Mouse (Mus musculus): ENCODE data around the gene Iqcn. TPM values are rescaled to one million over a fixed set of nuclear protein-coding genes. Genes with fewer than 3 reads are reported as not detected.

Gene Iqcn
- polyA plus RNA-seq, 1 experiment from 2014 or later: not detected

GRCm38 (mm10) chr8:70716521-70717400 lies 13.5 kb downstream of the Iqcn start:
- no peaks in the 10 kb centered on the region for H3K4me1 ChIP-seq (ENCODE audit: control insufficient read depth, insufficient read depth, low read length)
- no peak overlapping the region for H3K4me3 ChIP-seq (ENCODE audit: low read depth, low read length)
- H3K9me3 ChIP-seq (replicated peaks; ENCODE audit: control insufficient read depth, low read length, poor library complexity, severe bottlenecking): no peaks in the 10 kb centered on the region

GRCm38 (mm10) chr8:70718297-70718696 lies 15.0 kb downstream of the Iqcn start, which contains the start of gene Gm3336:
TSS of gene Gm3336 (plus strand) at chr8:70718543.
- Histone ChIP-seq H3K36me3 (ENCODE audit: control insufficient read depth, insufficient read depth, low read length) (no peaks in the 10 kb centered on the region), H3K4me3 (ENCODE audit: low read depth, low read length) (no peak within 1 kb of the TSS), H3K27me3 (ENCODE audit: control insufficient read depth, insufficient read depth, low read depth, low read length) (no peaks in the 10 kb centered on the region), H3K9ac (ENCODE audit: low read depth, low read length) (no peak within 1 kb of the TSS), H3K9me3 (replicated peaks; ENCODE audit: control insufficient read depth, low read length, poor library complexity, severe bottlenecking) (no peaks in the 10 kb centered on the region), H3K4me1 (ENCODE audit: control insufficient read depth, insufficient read depth, low read length) (no peaks in the 10 kb centered on the region), H3K27ac (ENCODE audit: low read length) (no peak within 1 kb of the TSS), H3K4me2 (ENCODE audit: low read length) (no peak within 1 kb of the TSS)
- 0 out of 2 replicates have a peak, but pooled peaks have one; percentile 13 for ATAC-seq
- WGBS: 4% methylated on average over 19 of the region's 19 CpGs

More at GRCm38 (mm10) chr8:70716521-70717400, 13.5 kb downstream of the Iqcn start:
- no peak overlapping the region for H3K27ac ChIP-seq (ENCODE audit: low read length)
- no peaks in the 10 kb centered on the region for H3K27me3 ChIP-seq (ENCODE audit: control insufficient read depth, insufficient read depth, low read depth, low read length)
- H3K4me2 ChIP-seq (ENCODE audit: low read length): no peak overlapping the region
- 88% methylated on average over 40 of the region's 40 CpGs for WGBS
- ATAC-seq: no peak
- no peaks in the 10 kb centered on the region for H3K36me3 ChIP-seq (ENCODE audit: control insufficient read depth, insufficient read depth, low read length)
- no peak overlapping the region for H3K9ac ChIP-seq (ENCODE audit: low read depth, low read length)

- no peak overlapping the region for H3K27ac ChIP-seq (ENCODE audit: low read length)
- H3K4me3 ChIP-seq (ENCODE audit: low read depth, low read length): no peak overlapping the region
- H3K9me3 ChIP-seq (replicated peaks; ENCODE audit: control insufficient read depth, low read length, poor library complexity, severe bottlenecking): no peaks in the 10 kb centered on the region
- no peak overlapping the region for H3K4me2 ChIP-seq (ENCODE audit: low read length)
- H3K36me3 ChIP-seq (ENCODE audit: control insufficient read depth, insufficient read depth, low read length): no peaks in the 10 kb centered on the region
- no peak overlapping the region for H3K9ac ChIP-seq (ENCODE audit: low read depth, low read length)
- no peaks in the 10 kb centered on the region for H3K27me3 ChIP-seq (ENCODE audit: control insufficient read depth, insufficient read depth, low read depth, low read length)
- no peak for ATAC-seq
- no peaks in the 10 kb centered on the region for H3K4me1 ChIP-seq (ENCODE audit: control insufficient read depth, insufficient read depth, low read length)
- 69% methylated on average over 9 of the region's 9 CpGs for WGBS
Observed at GRCm38 (mm10) chr8:70719796-70720270, 16.6 kb downstream of the Iqcn start.

- WGBS: 4% methylated on average over 3 of the region's 3 CpGs
Observed at GRCm38 (mm10) chr8:70720739-70721138, 17.5 kb downstream of the Iqcn start.

GRCm38 (mm10) chr8:70721601-70722000 lies 18.3 kb downstream of the Iqcn start:
- Histone ChIP-seq H3K27ac (ENCODE audit: low read length) (no peak overlapping the region), H3K9ac (ENCODE audit: low read depth, low read length) (no peak overlapping the region), H3K4me2 (ENCODE audit: low read length) (no peak overlapping the region), H3K27me3 (ENCODE audit: control insufficient read depth, insufficient read depth, low read depth, low read length) (peaks cover 5% of the 10 kb centered on the region; the same call in 1 of the 2 replicates), H3K4me3 (ENCODE audit: low read depth, low read length) (no peak overlapping the region), H3K9me3 (replicated peaks; ENCODE audit: control insufficient read depth, low read length, poor library complexity, severe bottlenecking) (no peaks in the 10 kb centered on the region), H3K36me3 (ENCODE audit: control insufficient read depth, insufficient read depth, low read length) (no peaks in the 10 kb centered on the region), H3K4me1 (ENCODE audit: control insufficient read depth, insufficient read depth, low read length) (no peaks in the 10 kb centered on the region)
- ATAC-seq: no peak
- 85% methylated on average over 8 of the region's 8 CpGs for WGBS

More at GRCm38 (mm10) chr8:70720739-70721138, 17.5 kb downstream of the Iqcn start:
- Histone ChIP-seq H3K9ac (ENCODE audit: low read depth, low read length) (no peak overlapping the region), H3K9me3 (replicated peaks; ENCODE audit: control insufficient read depth, low read length, poor library complexity, severe bottlenecking) (no peaks in the 10 kb centered on the region), H3K27ac (ENCODE audit: low read length) (no peak overlapping the region), H3K4me1 (ENCODE audit: control insufficient read depth, insufficient read depth, low read length) (no peaks in the 10 kb centered on the region), H3K27me3 (ENCODE audit: control insufficient read depth, insufficient read depth, low read depth, low read length) (no peaks in the 10 kb centered on the region), H3K4me3 (ENCODE audit: low read depth, low read length) (no peak overlapping the region), H3K36me3 (ENCODE audit: control insufficient read depth, insufficient read depth, low read length) (no peaks in the 10 kb centered on the region), H3K4me2 (ENCODE audit: low read length) (no peak overlapping the region)
- ATAC-seq: peak; percentile 69

- 72% methylated on average over 7 of the region's 7 CpGs for WGBS
- no peaks in the 10 kb centered on the region for H3K36me3 ChIP-seq (ENCODE audit: control insufficient read depth, insufficient read depth, low read length)
- no peak within 1 kb of the TSS for H3K9ac ChIP-seq (ENCODE audit: low read depth, low read length)
- H3K4me3 ChIP-seq (ENCODE audit: low read depth, low read length): no peak within 1 kb of the TSS
- ATAC-seq: no peak
- H3K9me3 ChIP-seq (replicated peaks; ENCODE audit: control insufficient read depth, low read length, poor library complexity, severe bottlenecking): no peaks in the 10 kb centered on the region
- no peak within 1 kb of the TSS for H3K4me2 ChIP-seq (ENCODE audit: low read length)
- H3K4me1 ChIP-seq (ENCODE audit: control insufficient read depth, insufficient read depth, low read length): no peaks in the 10 kb centered on the region
- peaks cover 16% of the 10 kb centered on the region; the same call in 1 of the 2 replicates for H3K27me3 ChIP-seq (ENCODE audit: control insufficient read depth, insufficient read depth, low read depth, low read length)
- no peak within 1 kb of the TSS for H3K27ac ChIP-seq (ENCODE audit: low read length)
Observed at GRCm38 (mm10) chr8:70723486-70724210, 20.4 kb downstream of the Iqcn start, which contains the start of gene Pde4c. TSS of gene Pde4c (plus strand) at chr8:70723720.

GRCm38 (mm10) chr8:70724216-70724615 lies 21.0 kb downstream of the Iqcn start:
- H3K9ac ChIP-seq (ENCODE audit: low read depth, low read length): no peak overlapping the region
- no peak for ATAC-seq
- no peaks in the 10 kb centered on the region for H3K9me3 ChIP-seq (replicated peaks; ENCODE audit: control insufficient read depth, low read length, poor library complexity, severe bottlenecking)
- no peak overlapping the region for H3K4me2 ChIP-seq (ENCODE audit: low read length)
- H3K4me3 ChIP-seq (ENCODE audit: low read depth, low read length): no peak overlapping the region
- WGBS: 85% methylated on average over 12 of the region's 12 CpGs
- no peak overlapping the region for H3K27ac ChIP-seq (ENCODE audit: low read length)
- H3K36me3 ChIP-seq (ENCODE audit: control insufficient read depth, insufficient read depth, low read length): no peaks in the 10 kb centered on the region
- H3K4me1 ChIP-seq (ENCODE audit: control insufficient read depth, insufficient read depth, low read length): no peaks in the 10 kb centered on the region
- peaks cover 22% of the 10 kb centered on the region for H3K27me3 ChIP-seq (ENCODE audit: control insufficient read depth, insufficient read depth, low read depth, low read length)

- no peak overlapping the region for H3K27ac ChIP-seq (ENCODE audit: low read length)
- no peaks in the 10 kb centered on the region; the same call in 1 of the 2 replicates for H3K4me1 ChIP-seq (ENCODE audit: control insufficient read depth, insufficient read depth, low read length)
- no peaks in the 10 kb centered on the region for H3K9me3 ChIP-seq (replicated peaks; ENCODE audit: control insufficient read depth, low read length, poor library complexity, severe bottlenecking)
- peaks cover 37% of the 10 kb centered on the region for H3K27me3 ChIP-seq (ENCODE audit: control insufficient read depth, insufficient read depth, low read depth, low read length)
- H3K4me3 ChIP-seq (ENCODE audit: low read depth, low read length): no peak overlapping the region
- H3K4me2 ChIP-seq (ENCODE audit: low read length): no peak overlapping the region
- ATAC-seq: no peak
- WGBS: 27% methylated on average over 14 of the region's 14 CpGs
- no peaks in the 10 kb centered on the region for H3K36me3 ChIP-seq (ENCODE audit: control insufficient read depth, insufficient read depth, low read length)
- H3K9ac ChIP-seq (ENCODE audit: low read depth, low read length): no peak overlapping the region
Observed at GRCm38 (mm10) chr8:70725792-70726447, 22.7 kb downstream of the Iqcn start.

Measured in midbrain, embryonic 16.5 days (tissue).